Mouse (Mus musculus) CH12.LX (cell line): ENCODE measurements around the gene Tm2d1. TPM values are rescaled to one million over a fixed set of nuclear protein-coding genes. Genes with fewer than 3 reads are reported as not detected.

Experiments used
- DNase-seq: peaks from one replicate; pipeline ENCODE4 v3.0.0-alpha.2; 2013; ENCODE audit errors: extremely low read depth
- H3K27ac ChIP-seq: 2 replicates; pipeline ENCODE4 v1.5.1; 2012; ENCODE audit warnings: low read depth, mild to moderate bottlenecking, control low read depth, moderate library complexity; ENCODE audit not compliant: insufficient read depth
- H3K27me3 ChIP-seq: replicated peaks from 2 replicates; pipeline ENCODE3; 2012; ENCODE audit warnings: inconsistent platforms
- H3K36me3 ChIP-seq, 2 experiments: replicated peaks in 1 of 2; 2 replicates each; pipeline versions ENCODE3 to v1.6.1; 2012; ENCODE audit warnings: inconsistent platforms in 1 of 2, low read length in 1 of 2, mild to moderate bottlenecking in 1 of 2, mixed read lengths in 1 of 2, moderate library complexity in 1 of 2; ENCODE audit not compliant: control insufficient read depth in 1 of 2, insufficient read depth in 1 of 2
- H3K4me1 ChIP-seq, 2 experiments: 2 replicates each; pipeline ENCODE4 v1.6.1; 2012; ENCODE audit warnings: inconsistent platforms in 1 of 2, moderate library complexity in 1 of 2; ENCODE audit not compliant: insufficient read depth in 2 of 2, control insufficient read depth in 1 of 2
- H3K4me2 ChIP-seq: 2 replicates; pipeline ENCODE4 v1.6.1; 2012; ENCODE audit warnings: low read depth, mild to moderate bottlenecking, control low read depth; ENCODE audit not compliant: poor library complexity, insufficient read depth, severe bottlenecking
- H3K4me3 ChIP-seq, 3 experiments: fragments of 150-350 bp in 1 of 3; sonication (generic) in 1 of 3; replicated peaks in 1 of 3; 2 replicates each; pipeline versions ENCODE3 to v1.5.1; 2011 to 2012; ENCODE audit warnings: low read depth in 2 of 3, low read length in 2 of 3, mild to moderate bottlenecking in 2 of 3, moderate library complexity in 2 of 3, control low read depth in 1 of 3, improper control_type of control experiment in 1 of 3, inconsistent platforms in 1 of 3, mixed read lengths in 1 of 3; ENCODE audit not compliant: poor library complexity in 1 of 3
- H3K79me2 ChIP-seq: replicated peaks from 2 replicates; pipeline ENCODE4 v1.6.1; 2012; ENCODE audit warnings: mild to moderate bottlenecking, moderate library complexity; ENCODE audit not compliant: control insufficient read depth, poor library complexity, insufficient read depth, severe bottlenecking; ENCODE audit errors: extremely low read depth
- H3K9ac ChIP-seq: 2 replicates; pipeline ENCODE4 v1.6.1; 2012; ENCODE audit warnings: low read depth, mild to moderate bottlenecking, control low read depth, moderate library complexity; ENCODE audit not compliant: insufficient read depth
- H3K9me3 ChIP-seq: replicated peaks from 2 replicates; pipeline ENCODE3; 2012; ENCODE audit warnings: low read length, inconsistent platforms, mixed read lengths
- BHLHE40 ChIP-seq: IDR thresholded peaks from 2 replicates; pipeline ENCODE4 v1.6.1; 2011; ENCODE audit warnings: mild to moderate bottlenecking, low read depth, low read length, improper control_type of control experiment
- CHD2 ChIP-seq: IDR thresholded peaks from 2 replicates; pipeline ENCODE4 v1.6.1; 2011; ENCODE audit warnings: low read length, improper control_type of control experiment
- ETS1 ChIP-seq: conservative IDR thresholded peaks from 2 replicates; pipeline ENCODE4 v1.6.1; 2012; ENCODE audit warnings: low read depth, mild to moderate bottlenecking, inconsistent platforms, low read length, improper control_type of control experiment, moderate library complexity
- HCFC1 ChIP-seq: IDR thresholded peaks from 2 replicates; pipeline ENCODE4 v1.6.1; 2012; ENCODE audit warnings: low read depth, mild to moderate bottlenecking, inconsistent platforms, low read length, improper control_type of control experiment
- JUN ChIP-seq: IDR thresholded peaks from 2 replicates; pipeline ENCODE4 v1.6.1; 2011; ENCODE audit warnings: low read depth, mild to moderate bottlenecking, low read length, improper control_type of control experiment, moderate library complexity; ENCODE audit not compliant: insufficient read depth
- JUND ChIP-seq: conservative IDR thresholded peaks from 2 replicates; pipeline ENCODE4 v1.6.1; 2011; ENCODE audit warnings: low read depth, low read length, improper control_type of control experiment
- KAT2A ChIP-seq: IDR thresholded peaks from 2 replicates; pipeline ENCODE4 v1.6.1; 2012; ENCODE audit warnings: low read length, improper control_type of control experiment, inconsistent platforms; ENCODE audit not compliant: insufficient replicate concordance
- MAFK ChIP-seq: IDR thresholded peaks from 2 replicates; pipeline ENCODE4 v1.6.1; 2011; ENCODE audit warnings: low read length, improper control_type of control experiment; ENCODE audit not compliant: insufficient replicate concordance
- MAX ChIP-seq: IDR thresholded peaks from 2 replicates; pipeline ENCODE4 v1.6.1; 2011; ENCODE audit warnings: low read length, improper control_type of control experiment
- MAZ ChIP-seq: IDR thresholded peaks from 2 replicates; pipeline ENCODE4 v1.6.1; 2012; ENCODE audit warnings: low read depth, mild to moderate bottlenecking, inconsistent platforms, low read length, improper control_type of control experiment, moderate library complexity
- MXI1 ChIP-seq: IDR thresholded peaks from 2 replicates; pipeline ENCODE4 v1.6.1; 2011; ENCODE audit warnings: mild to moderate bottlenecking, low read depth, low read length, improper control_type of control experiment
- MYC ChIP-seq: IDR thresholded peaks from 2 replicates; pipeline ENCODE4 v1.6.1; 2011; ENCODE audit warnings: low read depth, mild to moderate bottlenecking, improper control_type of control experiment, low read length
- NELFE ChIP-seq: IDR thresholded peaks from 2 replicates; pipeline ENCODE4 v1.6.1; 2011; ENCODE audit warnings: low read depth, low read length, improper control_type of control experiment
- PAX5 ChIP-seq: IDR thresholded peaks from 2 replicates; pipeline ENCODE4 v1.6.1; 2012; ENCODE audit warnings: low read length, inconsistent platforms, mixed read lengths
- POLR2A ChIP-seq: IDR thresholded peaks from 2 replicates; pipeline ENCODE4 v1.6.1; 2011; ENCODE audit warnings: low read depth, mild to moderate bottlenecking, improper control_type of control experiment, low read length
- POLR2AphosphoS2 ChIP-seq: IDR thresholded peaks from 2 replicates; pipeline ENCODE4 v1.6.1; 2011; ENCODE audit warnings: low read depth, low read length, improper control_type of control experiment
- RAD21 ChIP-seq: IDR thresholded peaks from 2 replicates; pipeline ENCODE4 v1.6.1; 2011; ENCODE audit warnings: low read depth, mild to moderate bottlenecking, low read length, improper control_type of control experiment, moderate library complexity
- SIN3A ChIP-seq: IDR thresholded peaks from 2 replicates; pipeline ENCODE4 v1.6.1; 2012; ENCODE audit warnings: low read length, improper control_type of control experiment, inconsistent platforms
- TBP ChIP-seq: conservative IDR thresholded peaks from 2 replicates; pipeline ENCODE4 v1.6.1; 2011; ENCODE audit warnings: low read depth, low read length, improper control_type of control experiment
- UBTF ChIP-seq: IDR thresholded peaks from 2 replicates; pipeline ENCODE4 v1.6.1; 2012; ENCODE audit warnings: low read depth, mild to moderate bottlenecking, inconsistent platforms, low read length, improper control_type of control experiment, moderate library complexity
- USF2 ChIP-seq: conservative IDR thresholded peaks from 2 replicates; pipeline ENCODE4 v1.6.1; 2011; ENCODE audit warnings: low read depth, low read length, improper control_type of control experiment
- ZC3H11A ChIP-seq: IDR thresholded peaks from 2 replicates; pipeline ENCODE4 v1.6.1; 2012; ENCODE audit warnings: low read depth, mild to moderate bottlenecking, inconsistent platforms, low read length, improper control_type of control experiment
- ZMIZ1 ChIP-seq: IDR thresholded peaks from 2 replicates; pipeline ENCODE4 v1.6.1; 2012; ENCODE audit warnings: low read depth, mild to moderate bottlenecking, inconsistent platforms, low read length, improper control_type of control experiment
- ZNF384 ChIP-seq: IDR thresholded peaks from 2 replicates; pipeline ENCODE4 v1.6.1; 2012; ENCODE audit warnings: low read depth, low read length, improper control_type of control experiment, inconsistent platforms
- dilution Hi-C: fragments of 300-500 bp; cut with MboI; formaldehyde crosslinking; loops from 2 replicates; pipeline ENCODE4 v1.14.3; 2020; ENCODE audit warnings: low sequenced_read_pairs; ENCODE audit not compliant: extremely low pct_unique_long_range_greater_than_20kb, extremely low pct_ligation_motif_present
- in situ Hi-C: fragments of 300-500 bp; cut with MboI; formaldehyde crosslinking; loops from 3 replicates; pipeline ENCODE4 v1.14.3; 2019; ENCODE audit warnings: low sequenced_read_pairs, low pct_ligation_motif_present, low pct_unique_long_range_greater_than_20kb, mixed read lengths
- polyA plus RNA-seq: library from polyadenylated mRNA; unstranded; fragments of >175 nt; gene quantifications from 2 replicates; pipeline ENCODE4 v1.2.1, GENCODE M21; 2012; ENCODE audit warnings: low read depth; ENCODE audit not compliant: insufficient read length
- total RNA-seq, 2 experiments: library from RNA; depleted of rRNA; stranded (reverse); fragments of 300-350 nt in 1 of 2; fragments of >200 nt in 1 of 2; gene quantifications; 2 replicates each; pipeline ENCODE4 v1.2.3; 2012 to 2014

Gene Tm2d1
- total and polyA plus RNA-seq, 3 experiments: 14.8 to 54.9 (median 37.1) TPM

DNA sequence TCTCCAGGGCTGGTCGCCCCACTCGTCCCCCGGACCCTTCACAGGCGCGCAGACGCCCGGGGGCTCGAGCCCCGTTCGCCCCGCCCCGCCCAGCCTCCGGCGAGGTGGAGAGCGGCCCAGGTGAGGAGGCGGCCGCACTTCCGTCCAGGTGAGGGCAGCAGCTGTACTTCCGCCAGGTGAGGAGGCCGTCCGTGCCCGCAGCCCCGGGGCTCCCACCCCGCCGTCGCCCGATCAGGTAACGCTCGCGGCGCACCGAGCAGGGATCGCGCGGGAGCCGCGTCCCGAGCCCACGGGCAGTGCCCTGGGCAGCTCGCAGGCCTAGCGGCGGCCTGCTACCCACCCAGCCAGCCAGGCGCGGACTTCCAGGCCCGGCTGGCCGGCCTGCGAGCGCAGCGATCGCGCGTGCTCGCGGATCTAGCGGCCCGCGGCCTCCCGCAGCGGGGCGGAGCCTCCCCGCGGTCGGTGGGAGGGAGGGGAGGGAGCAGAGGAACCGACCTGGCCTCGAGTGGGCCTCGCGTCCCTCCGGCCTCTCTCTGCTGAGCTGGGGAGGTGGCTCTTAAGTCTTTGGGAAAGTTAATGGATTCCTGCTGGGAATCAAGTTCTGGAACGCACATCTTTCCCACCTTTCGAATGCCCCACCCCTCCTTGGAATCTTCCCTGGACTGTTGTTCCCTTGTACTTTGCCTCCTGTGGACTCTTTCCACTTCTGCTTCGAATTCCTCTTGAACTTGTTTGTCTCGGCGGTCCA lies 12.8 kb upstream of the Tm2d1 start, which contains the start of gene Patj:
TSS of gene Patj (plus strand) at position 96 of the 748 bp plus-strand sequence.
- H3K9ac ChIP-seq: no peak within 1 kb of the TSS
- TF ChIP-seq USF2 (no peak), ETS1 (no peak), MAFK (no peak), JUN (no peak), UBTF (no peak), MXI1 (no peak), POLR2AphosphoS2 (no peak), RAD21 (no peak), SIN3A (no peak), POLR2A (no peak), JUND (no peak), MAZ (no peak), MYC (no peak), NELFE (no peak), ZNF384 (no peak), CHD2 (no peak)
- DNase-seq: no peak

GRCm38 (mm10) chr4:98395346-98395689 lies 12.2 kb upstream of the Tm2d1 start:
- Histone ChIP-seq H3K36me3 (no peaks in the 10 kb centered on the region), H3K4me3 (no peak overlapping the region), H3K9me3 (peaks cover 5% of the 10 kb centered on the region), H3K4me1 (no peaks in the 10 kb centered on the region), H3K27me3 (no peaks in the 10 kb centered on the region), H3K9ac (no peak overlapping the region), H3K79me2 (no peaks in the 10 kb centered on the region), H3K27ac (no peak overlapping the region), H3K4me2 (no peak overlapping the region)
- dilution Hi-C loops (no loop called here), in situ Hi-C loops (loop anchor here (25.0 kb wide), 1 partner anchor 517 kb away; the partner anchor contains the start of gene Usp1)
- DNase-seq: no peak
- TF ChIP-seq ZC3H11A (no peak), MXI1 (no peak), MAZ (no peak), HCFC1 (no peak), TBP (no peak), BHLHE40 (no peak), CHD2 (no peak), KAT2A (no peak), SIN3A (no peak), MAX (no peak), ETS1 (no peak), ZMIZ1 (no peak), PAX5 (no peak)

More for the DNA sequence above, 12.8 kb upstream of the Tm2d1 start, which contains the start of gene Patj:
- Histone ChIP-seq H3K79me2 (no peaks in the 10 kb centered on the region), H3K4me1 (no peaks in the 10 kb centered on the region), H3K27ac (no peak within 1 kb of the TSS), H3K36me3 (no peaks in the 10 kb centered on the region), H3K4me2 (no peak within 1 kb of the TSS), H3K9me3 (peaks cover 5% of the 10 kb centered on the region), H3K27me3 (no peaks in the 10 kb centered on the region), H3K4me3 (no peak within 1 kb of the TSS)
- dilution Hi-C loops: no loop called here
- in situ Hi-C loops: loop anchor here (25.0 kb wide), 1 partner anchor 516 kb away; the partner anchor contains the start of gene Usp1
